Mouse (Mus musculus): Measurements from ENCODE around the gene Masp2. TPM values are rescaled to one million over a fixed set of nuclear protein-coding genes. Genes with fewer than 3 reads are reported as not detected.

Masp2 gene
- polyA plus RNA-seq, 1 experiment from 2014 or later, result not detected

- Histone ChIP-seq H3K9ac (replicated peaks; ENCODE audit: low read depth, low read length) (no peak overlapping the region), H3K27me3 (ENCODE audit: control insufficient read depth, insufficient read depth, low read length) (no peaks in the 10 kb centered on the region), H3K4me3 (ENCODE audit: low read depth, low read length) (no peak overlapping the region), H3K4me1 (ENCODE audit: control insufficient read depth, insufficient read depth, low read length) (no peaks in the 10 kb centered on the region), H3K9me3 (ENCODE audit: control insufficient read depth, low read depth, low read length) (no peaks in the 10 kb centered on the region), H3K27ac (ENCODE audit: low read length) (0 out of 2 replicates have a peak overlapping the region, but pooled peaks have one; percentile 21), H3K4me2 (replicated peaks; ENCODE audit: low read depth, low read length) (no peak overlapping the region), H3K36me3 (ENCODE audit: control insufficient read depth, insufficient read depth, low read length) (no peaks in the 10 kb centered on the region)
- 66% methylated on average over 7 of the region's 7 CpGs for WGBS
- ATAC-seq (ENCODE audit: insufficient number of reproducible peaks, insufficient read depth, low FRiP score, low read depth), result no peak
Observed at GRCm38 (mm10) chr4:148604141-148604540, 1.8 kb downstream of the Masp2 start.

GRCm38 (mm10) chr4:148604541-148605165, 2.3 kb downstream of the Masp2 start:
- peak; percentile 47; the same call in 1 of the 2 replicates for ATAC-seq (ENCODE audit: insufficient number of reproducible peaks, insufficient read depth, low FRiP score, low read depth)
- H3K27ac ChIP-seq (ENCODE audit: low read length), result 0 out of 2 replicates have a peak overlapping the region, but pooled peaks have one; percentile 21

GRCm38 (mm10) chr4:148607758-148608157, 5.4 kb downstream of the Masp2 start:
- no peak overlapping the region for H3K27ac ChIP-seq (ENCODE audit: low read length)
- H3K4me1 ChIP-seq (ENCODE audit: control insufficient read depth, insufficient read depth, low read length), result no peaks in the 10 kb centered on the region
- no peak for ATAC-seq (ENCODE audit: insufficient number of reproducible peaks, insufficient read depth, low FRiP score, low read depth)
- H3K4me3 ChIP-seq (ENCODE audit: low read depth, low read length), result no peak overlapping the region
- no peak overlapping the region for H3K4me2 ChIP-seq (replicated peaks; ENCODE audit: low read depth, low read length)
- no peaks in the 10 kb centered on the region for H3K27me3 ChIP-seq (ENCODE audit: control insufficient read depth, insufficient read depth, low read length)
- no peaks in the 10 kb centered on the region for H3K9me3 ChIP-seq (ENCODE audit: control insufficient read depth, low read depth, low read length)
- 26% methylated on average over 5 of the region's 5 CpGs for WGBS
- no peak overlapping the region for H3K9ac ChIP-seq (replicated peaks; ENCODE audit: low read depth, low read length)
- H3K36me3 ChIP-seq (ENCODE audit: control insufficient read depth, insufficient read depth, low read length), result no peaks in the 10 kb centered on the region; the same call in 1 of the 2 replicates

More at GRCm38 (mm10) chr4:148604541-148605165, 2.3 kb downstream of the Masp2 start:
- H3K4me1 ChIP-seq (ENCODE audit: control insufficient read depth, insufficient read depth, low read length), result no peaks in the 10 kb centered on the region
- no peak overlapping the region for H3K4me3 ChIP-seq (ENCODE audit: low read depth, low read length)
- H3K36me3 ChIP-seq (ENCODE audit: control insufficient read depth, insufficient read depth, low read length), result no peaks in the 10 kb centered on the region
- H3K4me2 ChIP-seq (replicated peaks; ENCODE audit: low read depth, low read length), result no peak overlapping the region
- WGBS, result 86% methylated on average over 3 of the region's 3 CpGs
- no peaks in the 10 kb centered on the region for H3K9me3 ChIP-seq (ENCODE audit: control insufficient read depth, low read depth, low read length)
- H3K27me3 ChIP-seq (ENCODE audit: control insufficient read depth, insufficient read depth, low read length), result no peaks in the 10 kb centered on the region
- H3K9ac ChIP-seq (replicated peaks; ENCODE audit: low read depth, low read length), result no peak overlapping the region

- Histone ChIP-seq H3K4me3 (ENCODE audit: low read depth, low read length) (no peak overlapping the region), H3K4me1 (ENCODE audit: control insufficient read depth, insufficient read depth, low read length) (no peaks in the 10 kb centered on the region), H3K9ac (replicated peaks; ENCODE audit: low read depth, low read length) (no peak overlapping the region), H3K27ac (ENCODE audit: low read length) (no peak overlapping the region), H3K9me3 (ENCODE audit: control insufficient read depth, low read depth, low read length) (no peaks in the 10 kb centered on the region), H3K27me3 (ENCODE audit: control insufficient read depth, insufficient read depth, low read length) (no peaks in the 10 kb centered on the region), H3K4me2 (replicated peaks; ENCODE audit: low read depth, low read length) (no peak overlapping the region), H3K36me3 (ENCODE audit: control insufficient read depth, insufficient read depth, low read length) (peaks cover 14% of the 10 kb centered on the region)
- WGBS, result 79% methylated on average over 5 of the region's 5 CpGs
- no peak for ATAC-seq (ENCODE audit: insufficient number of reproducible peaks, insufficient read depth, low FRiP score, low read depth)
Observed at GRCm38 (mm10) chr4:148609805-148610204, 7.5 kb downstream of the Masp2 start.

- no peak overlapping the region for H3K4me2 ChIP-seq (replicated peaks; ENCODE audit: low read depth, low read length)
- ATAC-seq (ENCODE audit: insufficient number of reproducible peaks, insufficient read depth, low FRiP score, low read depth), result no peak
- no peak overlapping the region for H3K27ac ChIP-seq (ENCODE audit: low read length)
- H3K9ac ChIP-seq (replicated peaks; ENCODE audit: low read depth, low read length), result no peak overlapping the region
- no peaks in the 10 kb centered on the region for H3K27me3 ChIP-seq (ENCODE audit: control insufficient read depth, insufficient read depth, low read length)
- H3K4me1 ChIP-seq (ENCODE audit: control insufficient read depth, insufficient read depth, low read length), result no peaks in the 10 kb centered on the region
- H3K9me3 ChIP-seq (ENCODE audit: control insufficient read depth, low read depth, low read length), result no peaks in the 10 kb centered on the region
- H3K4me3 ChIP-seq (ENCODE audit: low read depth, low read length), result no peak overlapping the region
- WGBS, result 70% methylated on average over 5 of the region's 5 CpGs
- H3K36me3 ChIP-seq (ENCODE audit: control insufficient read depth, insufficient read depth, low read length), result peaks cover 24% of the 10 kb centered on the region
Observed at GRCm38 (mm10) chr4:148610631-148611364, 8.4 kb downstream of the Masp2 start.

GRCm38 (mm10) chr4:148612557-148612956, 10.2 kb downstream of the Masp2 start:
- Histone ChIP-seq H3K4me2 (replicated peaks; ENCODE audit: low read depth, low read length) (no peak overlapping the region), H3K9me3 (ENCODE audit: control insufficient read depth, low read depth, low read length) (no peaks in the 10 kb centered on the region), H3K4me1 (ENCODE audit: control insufficient read depth, insufficient read depth, low read length) (no peaks in the 10 kb centered on the region), H3K27ac (ENCODE audit: low read length) (no peak overlapping the region), H3K36me3 (ENCODE audit: control insufficient read depth, insufficient read depth, low read length) (peaks cover 41% of the 10 kb centered on the region), H3K4me3 (ENCODE audit: low read depth, low read length) (no peak overlapping the region), H3K27me3 (ENCODE audit: control insufficient read depth, insufficient read depth, low read length) (no peaks in the 10 kb centered on the region), H3K9ac (replicated peaks; ENCODE audit: low read depth, low read length) (no peak overlapping the region)
- ATAC-seq (ENCODE audit: insufficient number of reproducible peaks, insufficient read depth, low FRiP score, low read depth), result no peak
- WGBS, result 32% methylated on average over 4 of the region's 4 CpGs

- WGBS, result 80% methylated on average over 9 of the region's 9 CpGs
- no peak overlapping the region for H3K27ac ChIP-seq (ENCODE audit: low read length)
- H3K36me3 ChIP-seq (ENCODE audit: control insufficient read depth, insufficient read depth, low read length), result peaks cover 49% of the 10 kb centered on the region
- H3K27me3 ChIP-seq (ENCODE audit: control insufficient read depth, insufficient read depth, low read length), result no peaks in the 10 kb centered on the region
- ATAC-seq (ENCODE audit: insufficient number of reproducible peaks, insufficient read depth, low FRiP score, low read depth), result no peak
- H3K9me3 ChIP-seq (ENCODE audit: control insufficient read depth, low read depth, low read length), result no peaks in the 10 kb centered on the region
- H3K4me3 ChIP-seq (ENCODE audit: low read depth, low read length), result no peak overlapping the region
- H3K4me1 ChIP-seq (ENCODE audit: control insufficient read depth, insufficient read depth, low read length), result no peaks in the 10 kb centered on the region
- no peak overlapping the region for H3K4me2 ChIP-seq (replicated peaks; ENCODE audit: low read depth, low read length)
- H3K9ac ChIP-seq (replicated peaks; ENCODE audit: low read depth, low read length), result no peak overlapping the region
Observed at GRCm38 (mm10) chr4:148613738-148614137, 11.4 kb downstream of the Masp2 start.

GRCm38 (mm10) chr4:148619805-148620204, 17.5 kb downstream of the Masp2 start:
- Histone ChIP-seq H3K9me3 (ENCODE audit: control insufficient read depth, low read depth, low read length) (no peaks in the 10 kb centered on the region), H3K36me3 (ENCODE audit: control insufficient read depth, insufficient read depth, low read length) (peaks cover 91% of the 10 kb centered on the region), H3K27me3 (ENCODE audit: control insufficient read depth, insufficient read depth, low read length) (no peaks in the 10 kb centered on the region), H3K4me1 (ENCODE audit: control insufficient read depth, insufficient read depth, low read length) (peaks cover 9% of the 10 kb centered on the region; the same call in 1 of the 2 replicates), H3K27ac (ENCODE audit: low read length) (no peak overlapping the region), H3K4me2 (replicated peaks; ENCODE audit: low read depth, low read length) (no peak overlapping the region), H3K4me3 (ENCODE audit: low read depth, low read length) (no peak overlapping the region), H3K9ac (replicated peaks; ENCODE audit: low read depth, low read length) (no peak overlapping the region)
- WGBS, result 52% methylated on average over 1 of the region's 1 CpGs
- no peak for ATAC-seq (ENCODE audit: insufficient number of reproducible peaks, insufficient read depth, low FRiP score, low read depth)

Data from stomach, embryonic 14.5 days (tissue).